Comparison of ENCODE assay signal across 12 mouse cellular contexts in genomic region chr2:4346232-4346631, GRCm38 (mm10).
DNase-seq lines count a peak whose midpoint lies in the region; ATAC-seq and TF ChIP-seq lines count a peak whose summit lies in the region.
"Had no signal": no experiment of that assay in that cellular context is flagged by ENCODE, and none has a peak within 500 bp of the region (broad histone marks: within the 10 kb centered on the region; RNA-seq: fewer than 3 reads in every experiment).

No protein-coding gene starts in this region.

- peak overlapping the region; percentile 0; the same call in 1 of the 2 replicates for H3K27ac ChIP-seq in intestine, embryonic 14.5 days (ENCODE audit: low read depth)
- no peak overlapping the region for H3K27ac ChIP-seq in intestine, embryonic 15.5 days
- H3K27ac ChIP-seq in midbrain, embryonic 10.5 days (replicated peaks) = peak overlapping the region; percentile 7; the same call in 1 of the 2 replicates
- no peak overlapping the region for H3K27ac ChIP-seq in midbrain, embryonic 15.5 days
- H3K27ac ChIP-seq in intestine, postnatal 0 days (ENCODE audit: low read depth, low read length) = no peak overlapping the region

- no peak for ATAC-seq in intestine, embryonic 14.5 days (replicated peaks; ENCODE audit: low FRiP score, low TSS enrichment, low read depth)
- no peak for ATAC-seq in intestine, embryonic 15.5 days
- no peak for ATAC-seq in midbrain, embryonic 15.5 days (replicated peaks)
- ATAC-seq in intestine, postnatal 0 days = no peak
- peak; percentile 34 for ATAC-seq in megakaryocyte progenitor cell, adult 5-6 weeks (replicated peaks; ENCODE audit: poor library complexity)
- ATAC-seq: CD4-positive, CD25-positive, alpha-beta regulatory T cell, adult 4 months had no signal

- H3K27me3 ChIP-seq in intestine, embryonic 14.5 days (replicated peaks; ENCODE audit: control insufficient read depth, insufficient read depth, low read length) = no peaks in the 10 kb centered on the region
- H3K27me3 ChIP-seq in intestine, embryonic 15.5 days (replicated peaks) = no peaks in the 10 kb centered on the region
- no peaks in the 10 kb centered on the region for H3K27me3 ChIP-seq in midbrain, embryonic 10.5 days (ENCODE audit: low read depth, poor library complexity, severe bottlenecking)
- no peaks in the 10 kb centered on the region for H3K27me3 ChIP-seq in midbrain, embryonic 15.5 days (replicated peaks)
- H3K27me3 ChIP-seq in intestine, postnatal 0 days (replicated peaks; ENCODE audit: control insufficient read depth, insufficient read depth, low read length) = no peaks in the 10 kb centered on the region

- no peak overlapping the region for H3K4me2 ChIP-seq in intestine, embryonic 14.5 days (ENCODE audit: low read length)
- H3K4me2 ChIP-seq in intestine, embryonic 15.5 days (replicated peaks) = no peak overlapping the region
- no peak overlapping the region for H3K4me2 ChIP-seq in midbrain, embryonic 15.5 days
- H3K4me2 ChIP-seq in intestine, postnatal 0 days (replicated peaks; ENCODE audit: low read depth) = peak overlapping the region; percentile 4; the same call in 1 of the 2 replicates

- no peak for TF ChIP-seq CTCF in intestine, postnatal 0 days (IDR thresholded peaks at IDR 0.05; ENCODE audit: low read depth)

- WGBS in intestine, embryonic 14.5 days = 26% methylated on average over 6 of the region's 6 CpGs
- WGBS in intestine, embryonic 15.5 days = 50% methylated on average over 6 of the region's 6 CpGs
- 81% methylated on average over 6 of the region's 6 CpGs for WGBS in midbrain, embryonic 10.5 days
- 61% methylated on average over 6 of the region's 6 CpGs for WGBS in midbrain, embryonic 15.5 days
- WGBS in intestine, postnatal 0 days = 59% methylated on average over 6 of the region's 6 CpGs

- no peak overlapping the region for H3K9ac ChIP-seq in intestine, embryonic 14.5 days (ENCODE audit: low read length)
- H3K9ac ChIP-seq in intestine, embryonic 15.5 days = no peak overlapping the region
- no peak overlapping the region for H3K9ac ChIP-seq in midbrain, embryonic 15.5 days
- no peak overlapping the region for H3K9ac ChIP-seq in intestine, postnatal 0 days (ENCODE audit: low read depth, low read length)

- peaks cover 11% of the 10 kb centered on the region for H3K4me1 ChIP-seq in intestine, embryonic 14.5 days (replicated peaks; ENCODE audit: control insufficient read depth, insufficient read depth, low read length)
- 0 out of 2 replicates have a peak, but pooled peaks cover 4% of the 10 kb centered on the region for H3K4me1 ChIP-seq in intestine, embryonic 15.5 days (replicated peaks)
- H3K4me1 ChIP-seq in midbrain, embryonic 10.5 days = peaks cover 19% of the 10 kb centered on the region
- peaks cover 11% of the 10 kb centered on the region; the same call in 1 of the 2 replicates for H3K4me1 ChIP-seq in midbrain, embryonic 15.5 days
- no peaks in the 10 kb centered on the region for H3K4me1 ChIP-seq in intestine, postnatal 0 days (replicated peaks; ENCODE audit: control insufficient read depth, insufficient read depth, low read length)

- no peaks in the 10 kb centered on the region for H3K9me3 ChIP-seq in intestine, embryonic 14.5 days (ENCODE audit: control insufficient read depth, low read length)
- no peaks in the 10 kb centered on the region for H3K9me3 ChIP-seq in intestine, embryonic 15.5 days
- H3K9me3 ChIP-seq in midbrain, embryonic 10.5 days (replicated peaks) = 0 out of 2 replicates have a peak, but pooled peaks cover 5% of the 10 kb centered on the region
- H3K9me3 ChIP-seq in midbrain, embryonic 15.5 days = no peaks in the 10 kb centered on the region
- H3K9me3 ChIP-seq in intestine, postnatal 0 days (ENCODE audit: control insufficient read depth) = no peaks in the 10 kb centered on the region

- H3K4me3 ChIP-seq in intestine, embryonic 14.5 days (ENCODE audit: low read depth, low read length) = no peak overlapping the region
- no peak overlapping the region for H3K4me3 ChIP-seq in intestine, embryonic 15.5 days (replicated peaks)
- H3K4me3 ChIP-seq in midbrain, embryonic 10.5 days = no peak overlapping the region
- H3K4me3 ChIP-seq in midbrain, embryonic 15.5 days = no peak overlapping the region
- H3K4me3 ChIP-seq in intestine, postnatal 0 days (ENCODE audit: low read depth, low read length) = no peak overlapping the region

- DNase-seq in intestine, embryonic 14.5 days (ENCODE audit: low spot score) = no peak
- DNase-seq in midbrain, embryonic 10.5 days (ENCODE audit: low spot score) = no peak
- DNase-seq in cerebellum, postnatal 10 days = no peak
- DNase-seq in urinary bladder, postnatal 4 days (ENCODE audit: low spot score in 2 of 2) = no peak
- DNase-seq: adrenal gland, postnatal 36 days; cerebellum, adult 2 months; heart, postnatal 36 days had no signal

- no peaks in the 10 kb centered on the region for H3K36me3 ChIP-seq in intestine, embryonic 14.5 days (ENCODE audit: control insufficient read depth, insufficient read depth, low read length)
- H3K36me3 ChIP-seq in intestine, embryonic 15.5 days = no peaks in the 10 kb centered on the region
- H3K36me3 ChIP-seq in midbrain, embryonic 10.5 days = no peaks in the 10 kb centered on the region
- no peaks in the 10 kb centered on the region for H3K36me3 ChIP-seq in midbrain, embryonic 15.5 days (replicated peaks)
- no peaks in the 10 kb centered on the region for H3K36me3 ChIP-seq in intestine, postnatal 0 days (ENCODE audit: control insufficient read depth, insufficient read depth)

Comparison
In these comparisons a context has a peak if more than half of its experiments do, and no peak if none do; other contexts are left out.
1. H3K27ac ChIP-seq: peak in intestine, embryonic 14.5 days (single experiment) and midbrain, embryonic 10.5 days (single experiment); none in intestine, embryonic 15.5 days (single experiment), midbrain, embryonic 15.5 days (single experiment) and intestine, postnatal 0 days (single experiment).